Mouse (Mus musculus): ENCODE measurements around the gene Dnah2. TPM values are rescaled to one million over a fixed set of nuclear protein-coding genes. Genes with fewer than 3 reads are reported as not detected.

The Dnah2 gene
- total and polyA plus RNA-seq, 3 experiments: under 0.01 to 0.03 TPM; not detected in 1

- Histone ChIP-seq H3K4me1 (ENCODE audit: control insufficient read depth in 1 of 2, insufficient read depth in 2 of 2) (peaks cover 28 to 50% of the 10 kb centered on the region in 2 experiments), H3K4me3 (replicated peaks in 1 of 3; ENCODE audit: low read depth in 2 of 3, low read length in 2 of 3, poor library complexity in 1 of 3) (peak overlapping the region; percentile 60 to 73 (median 67)), H3K27ac (ENCODE audit: insufficient read depth, low read depth) (peak overlapping the region; percentile 96), H3K36me3 (replicated peaks in 1 of 2; ENCODE audit: control insufficient read depth in 1 of 2, insufficient read depth in 1 of 2, low read length in 1 of 2) (peaks cover 25 to 31% of the 10 kb centered on the region in 2 experiments), H3K79me2 (replicated peaks; ENCODE audit: control insufficient read depth, extremely low read depth, insufficient read depth, poor library complexity, severe bottlenecking) (peaks cover 7% of the 10 kb centered on the region; the same call in 1 of the 2 replicates), H3K9me3 (replicated peaks; ENCODE audit: low read length) (no peaks in the 10 kb centered on the region), H3K27me3 (replicated peaks) (peaks cover 7% of the 10 kb centered on the region), H3K9ac (ENCODE audit: insufficient read depth, low read depth) (peak overlapping the region; percentile 90), H3K4me2 (ENCODE audit: insufficient read depth, low read depth, poor library complexity, severe bottlenecking) (peak overlapping the region; percentile 80)
- DNase-seq (ENCODE audit: extremely low read depth): no peak
- in situ Hi-C loops (cut with MboI; ENCODE audit: low pct_ligation_motif_present, low pct_unique_long_range_greater_than_20kb, low sequenced_read_pairs): no loop called here
- dilution Hi-C loops (cut with MboI; ENCODE audit: extremely low pct_ligation_motif_present, extremely low pct_unique_long_range_greater_than_20kb, low sequenced_read_pairs): no loop called here
- TF ChIP-seq RAD21 (IDR thresholded peaks at IDR 0.05; ENCODE audit: low read depth, low read length): no peak
- no peak for TF ChIP-seq POLR2A (IDR thresholded peaks at IDR 0.05; ENCODE audit: low read depth, low read length)
- TF ChIP-seq NELFE (IDR thresholded peaks at IDR 0.05; ENCODE audit: low read depth, low read length): 0 out of 2 replicates have a peak, but pooled peaks have one; percentile 4
- TF ChIP-seq ZMIZ1 (IDR thresholded peaks at IDR 0.05; ENCODE audit: low read depth, low read length): 0 out of 2 replicates have a peak, but pooled peaks have one; percentile 15
- 0 out of 2 replicates have a peak, but pooled peaks have one; percentile 37 for TF ChIP-seq MAX (IDR thresholded peaks at IDR 0.05; ENCODE audit: low read length)
- TF ChIP-seq TCF12 (IDR thresholded peaks at IDR 0.05; ENCODE audit: low read depth, low read length): no peak
These were observed 138.9 kb downstream of the Dnah2 start for GRCm38 (mm10) chr11:69410045-69410309.

GRCm38 (mm10) chr11:69409378-69410044 is 139.4 kb downstream of the Dnah2 start:
- H3K4me1 ChIP-seq (ENCODE audit: control insufficient read depth in 1 of 2, insufficient read depth in 2 of 2): peaks cover 28 to 46% of the 10 kb centered on the region in 2 experiments
- H3K36me3 ChIP-seq (replicated peaks in 1 of 2; ENCODE audit: control insufficient read depth in 1 of 2, insufficient read depth in 1 of 2, low read length in 1 of 2): peaks cover 29 to 36% of the 10 kb centered on the region in 2 experiments
- peak overlapping the region; percentile 80 for H3K4me2 ChIP-seq (ENCODE audit: insufficient read depth, low read depth, poor library complexity, severe bottlenecking)
- dilution Hi-C loops (cut with MboI; ENCODE audit: extremely low pct_ligation_motif_present, extremely low pct_unique_long_range_greater_than_20kb, low sequenced_read_pairs) (no loop called here), in situ Hi-C loops (cut with MboI; ENCODE audit: low pct_ligation_motif_present, low pct_unique_long_range_greater_than_20kb, low sequenced_read_pairs) (loop anchor here (10.0 kb wide), 1 partner anchor 115 kb away; no protein-coding TSS in a partner anchor)
- H3K9ac ChIP-seq (ENCODE audit: insufficient read depth, low read depth): peak overlapping the region; percentile 90
- peak overlapping the region; percentile 96 for H3K27ac ChIP-seq (ENCODE audit: insufficient read depth, low read depth)
- peaks cover 7% of the 10 kb centered on the region; the same call in 1 of the 2 replicates for H3K79me2 ChIP-seq (replicated peaks; ENCODE audit: control insufficient read depth, extremely low read depth, insufficient read depth, poor library complexity, severe bottlenecking)
- H3K9me3 ChIP-seq (replicated peaks; ENCODE audit: low read length): no peaks in the 10 kb centered on the region
- peaks cover 7% of the 10 kb centered on the region for H3K27me3 ChIP-seq (replicated peaks)
- peak overlapping the region; percentile 60 to 73 (median 67) for H3K4me3 ChIP-seq (replicated peaks in 1 of 3; ENCODE audit: low read depth in 2 of 3, low read length in 2 of 3, poor library complexity in 1 of 3)
- DNase-seq (ENCODE audit: extremely low read depth): peak; percentile 95
- TF ChIP-seq USF1 (IDR thresholded peaks at IDR 0.05; ENCODE audit: low read depth, low read length) (peak; percentile 72), ZNF384 (IDR thresholded peaks at IDR 0.05; ENCODE audit: low read depth, low read length) (no peak), E2F4 (IDR thresholded peaks at IDR 0.05; ENCODE audit: insufficient replicate concordance, low read depth, low read length) (no peak), ZC3H11A (IDR thresholded peaks at IDR 0.05; ENCODE audit: low read depth, low read length) (no peak), CHD1 (IDR thresholded peaks at IDR 0.05; ENCODE audit: low read depth, low read length) (no peak), CHD2 (IDR thresholded peaks at IDR 0.05; ENCODE audit: low read length) (peak; percentile 90), JUND (conservative IDR thresholded peaks at IDR 0.05; ENCODE audit: low read depth, low read length) (no peak), UBTF (IDR thresholded peaks at IDR 0.05; ENCODE audit: low read depth, low read length) (peak; percentile 53; the same call in 1 of the 2 replicates), RAD21 (IDR thresholded peaks at IDR 0.05; ENCODE audit: low read depth, low read length) (no peak), EP300 (IDR thresholded peaks at IDR 0.05; ENCODE audit: low read length) (peak; percentile 82; the same call in 1 of the 2 replicates), ELF1 (IDR thresholded peaks at IDR 0.05; ENCODE audit: low read depth, low read length) (peak; percentile 76), SIN3A (IDR thresholded peaks at IDR 0.05; ENCODE audit: low read length) (peak; percentile 95), USF2 (conservative IDR thresholded peaks at IDR 0.05; ENCODE audit: low read depth, low read length) (no peak), PAX5 (IDR thresholded peaks at IDR 0.05; ENCODE audit: low read length) (no peak), RCOR1 (conservative IDR thresholded peaks at IDR 0.05; ENCODE audit: low read depth, low read length) (peak; percentile 64; the same call in 1 of the 2 replicates), BHLHE40 (IDR thresholded peaks at IDR 0.05; ENCODE audit: low read depth, low read length) (peak; percentile 94), SMC3 (IDR thresholded peaks at IDR 0.05; ENCODE audit: low read depth, low read length) (no peak), HCFC1 (IDR thresholded peaks at IDR 0.05; ENCODE audit: low read depth, low read length) (peak; percentile 64), MYC (IDR thresholded peaks at IDR 0.05; ENCODE audit: low read depth, low read length) (peak; percentile 96; the same call in 1 of the 2 replicates), ZKSCAN1 (IDR thresholded peaks at IDR 0.05; ENCODE audit: borderline replicate concordance, low read depth, low read length) (no peak), MXI1 (IDR thresholded peaks at IDR 0.05; ENCODE audit: low read depth, low read length) (peak; percentile 99), KAT2A (IDR thresholded peaks at IDR 0.05; ENCODE audit: insufficient replicate concordance, low read length) (0 out of 2 replicates have a peak, but pooled peaks have one; percentile 45), CTCF (conservative IDR thresholded peaks at IDR 0.05 in 1 of 2, IDR thresholded peaks at IDR 0.05 in 1 of 2; ENCODE audit: low read depth in 2 of 2, low read length in 2 of 2) (no peak), POLR2A (IDR thresholded peaks at IDR 0.05; ENCODE audit: low read depth, low read length) (0 out of 2 replicates have a peak, but pooled peaks have one; percentile 36), JUN (IDR thresholded peaks at IDR 0.05; ENCODE audit: insufficient read depth, low read depth, low read length) (peak; percentile 79), NRF1 (IDR thresholded peaks at IDR 0.05; ENCODE audit: low read depth, low read length) (peak; percentile 34; the same call in 1 of the 2 replicates), TCF12 (IDR thresholded peaks at IDR 0.05; ENCODE audit: low read depth, low read length) (peak; percentile 54), NELFE (IDR thresholded peaks at IDR 0.05; ENCODE audit: low read depth, low read length) (peak; percentile 31; the same call in 1 of the 2 replicates), POLR2AphosphoS2 (IDR thresholded peaks at IDR 0.05; ENCODE audit: low read depth, low read length) (no peak; the same call in 1 of the 2 replicates)
